Mouse (Mus musculus): ENCODE measurements around the gene Frem1. TPM values are rescaled to one million over a fixed set of nuclear protein-coding genes. Genes with fewer than 3 reads are reported as not detected.

Gene Frem1
- polyA plus RNA-seq, 1 experiment from 2014 or later = 11.4 TPM

DNA sequence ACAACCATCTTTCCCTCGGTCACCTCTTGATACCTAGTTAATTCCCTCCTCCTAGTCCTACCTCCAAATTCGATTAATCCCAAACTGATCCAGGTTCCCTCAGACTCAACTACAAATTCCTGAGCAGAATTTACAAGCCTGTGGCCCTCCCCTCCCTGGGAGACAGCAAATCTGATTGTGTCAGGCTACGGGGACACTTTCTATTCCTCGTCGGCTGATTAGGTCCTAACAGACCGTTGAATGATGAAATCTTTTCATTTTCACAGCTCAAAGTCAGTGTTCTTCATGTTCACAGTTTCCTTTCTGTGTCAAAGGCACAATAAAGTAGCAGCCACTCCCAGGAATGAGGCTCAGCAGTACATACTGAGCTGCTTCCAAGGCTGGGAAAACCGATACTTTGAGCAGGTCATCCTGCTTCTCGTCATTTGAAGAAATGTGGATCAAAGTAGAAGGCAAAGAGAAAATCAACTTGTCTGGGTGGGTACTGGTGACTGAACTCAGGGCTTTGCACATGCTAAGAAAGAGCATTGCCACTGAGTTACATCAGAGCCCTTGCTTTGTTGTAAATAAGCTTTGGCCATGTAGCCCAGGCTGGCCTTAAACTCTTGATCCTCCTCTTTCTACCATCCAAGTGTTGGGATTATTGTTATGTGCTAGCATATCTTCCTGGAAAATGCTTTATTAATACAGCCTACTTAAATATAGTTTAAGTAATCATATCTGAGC lies 187.0 kb downstream of the Frem1 start:
- ATAC-seq (replicated peaks; ENCODE audit: insufficient number of reproducible peaks, low FRiP score, low TSS enrichment) = no peak
- WGBS (ENCODE audit: insufficient replicate concordance) = 67% methylated on average over 8 of the region's 8 CpGs
- Histone ChIP-seq H3K4me1 (ENCODE audit: control insufficient read depth, insufficient read depth, low read length) (no peaks in the 10 kb centered on the region), H3K27me3 (ENCODE audit: control insufficient read depth, insufficient read depth, low read length) (no peaks in the 10 kb centered on the region), H3K27ac (ENCODE audit: low read depth, low read length) (no peak overlapping the region), H3K9me3 (replicated peaks; ENCODE audit: control insufficient read depth, low read length) (no peaks in the 10 kb centered on the region), H3K9ac (ENCODE audit: low read depth, low read length) (no peak overlapping the region), H3K4me3 (ENCODE audit: low read depth, low read length) (no peak overlapping the region), H3K36me3 (ENCODE audit: control insufficient read depth, insufficient read depth, low read length) (no peaks in the 10 kb centered on the region), H3K4me2 (no peak overlapping the region)

DNA sequence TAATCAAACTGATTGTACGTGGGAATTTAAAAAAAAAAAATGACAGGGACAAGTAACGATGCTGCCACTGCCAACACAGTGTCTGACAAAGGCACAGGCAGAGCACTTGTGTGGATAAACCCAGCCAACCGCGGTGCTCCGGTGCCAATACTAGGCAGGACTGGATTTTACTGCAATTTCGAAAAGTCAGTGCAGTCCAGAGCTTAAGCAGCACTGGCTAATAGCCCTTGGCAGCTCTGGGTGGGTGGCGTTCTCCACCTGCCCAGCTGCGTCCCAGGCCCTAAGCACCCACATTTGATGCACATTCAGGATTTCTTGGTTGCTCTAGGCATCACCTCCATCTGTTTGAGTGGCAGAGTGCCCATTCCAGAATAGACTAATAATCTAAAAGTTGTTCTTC lies 188.8 kb downstream of the Frem1 start:
- H3K27me3 ChIP-seq (ENCODE audit: control insufficient read depth, insufficient read depth, low read length) = no peaks in the 10 kb centered on the region

DNA sequence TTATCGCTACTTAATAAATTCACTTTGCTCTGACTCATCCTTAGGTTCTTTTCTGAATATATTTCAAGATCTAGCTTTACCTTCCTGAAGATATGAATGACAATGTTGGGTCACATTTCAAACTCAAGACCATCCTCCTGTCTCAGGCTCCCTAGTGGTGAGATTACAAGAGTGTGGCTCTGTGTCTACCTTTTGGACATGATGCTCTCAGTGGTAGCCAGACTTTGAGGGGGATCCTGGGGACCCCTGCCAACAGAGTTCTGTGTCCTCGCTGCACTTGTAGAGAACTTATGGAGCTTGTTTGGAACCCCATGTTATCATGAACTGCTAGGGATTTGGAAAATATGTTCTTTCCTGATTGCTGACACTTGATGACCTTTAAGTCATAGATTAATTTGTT lies 190.7 kb downstream of the Frem1 start:
- WGBS (ENCODE audit: insufficient replicate concordance) = 91% methylated on average over 2 of the region's 2 CpGs
- H3K36me3 ChIP-seq (ENCODE audit: control insufficient read depth, insufficient read depth, low read length) = no peaks in the 10 kb centered on the region; the same call in 1 of the 2 replicates
- no peak overlapping the region for H3K27ac ChIP-seq (ENCODE audit: low read depth, low read length)
- no peaks in the 10 kb centered on the region for H3K9me3 ChIP-seq (replicated peaks; ENCODE audit: control insufficient read depth, low read length)
- H3K4me3 ChIP-seq (ENCODE audit: low read depth, low read length) = no peak overlapping the region
- H3K4me2 ChIP-seq = no peak overlapping the region
- H3K4me1 ChIP-seq (ENCODE audit: control insufficient read depth, insufficient read depth, low read length) = 0 out of 2 replicates have a peak, but pooled peaks cover 4% of the 10 kb centered on the region
- H3K27me3 ChIP-seq (ENCODE audit: control insufficient read depth, insufficient read depth, low read length) = no peaks in the 10 kb centered on the region
- no peak for ATAC-seq (replicated peaks; ENCODE audit: insufficient number of reproducible peaks, low FRiP score, low TSS enrichment)
- H3K9ac ChIP-seq (ENCODE audit: low read depth, low read length) = no peak overlapping the region

More for the DNA sequence above, 188.8 kb downstream of the Frem1 start:
- 88% methylated on average over 8 of the region's 8 CpGs for WGBS (ENCODE audit: insufficient replicate concordance)
- no peak overlapping the region for H3K4me2 ChIP-seq
- H3K36me3 ChIP-seq (ENCODE audit: control insufficient read depth, insufficient read depth, low read length) = no peaks in the 10 kb centered on the region
- H3K27ac ChIP-seq (ENCODE audit: low read depth, low read length) = no peak overlapping the region
- H3K9ac ChIP-seq (ENCODE audit: low read depth, low read length) = no peak overlapping the region
- 0 out of 2 replicates have a peak, but pooled peaks cover 3% of the 10 kb centered on the region for H3K4me1 ChIP-seq (ENCODE audit: control insufficient read depth, insufficient read depth, low read length)
- H3K4me3 ChIP-seq (ENCODE audit: low read depth, low read length) = no peak overlapping the region
- no peak for ATAC-seq (replicated peaks; ENCODE audit: insufficient number of reproducible peaks, low FRiP score, low TSS enrichment)
- H3K9me3 ChIP-seq (replicated peaks; ENCODE audit: control insufficient read depth, low read length) = no peaks in the 10 kb centered on the region

DNA sequence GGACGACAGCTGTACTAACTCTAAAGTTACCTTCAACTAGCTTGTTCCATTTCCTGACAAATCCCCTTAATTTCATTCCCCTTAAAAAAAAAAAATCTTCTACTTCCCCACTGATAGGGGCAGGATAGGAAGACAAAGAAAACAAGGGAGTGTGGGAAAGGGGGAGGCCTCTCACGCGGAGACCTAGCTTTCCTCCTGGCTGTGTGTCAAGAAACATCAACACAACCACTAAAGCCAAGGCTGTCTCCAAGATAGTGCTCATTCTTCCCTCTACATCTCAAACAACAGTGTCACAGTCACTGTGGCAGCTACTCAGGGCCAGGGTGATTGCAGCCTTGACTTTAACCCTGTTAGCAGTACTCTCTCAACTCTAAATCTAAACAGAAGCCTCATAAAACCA lies 191.6 kb downstream of the Frem1 start:
- Histone ChIP-seq H3K4me2 (no peak overlapping the region), H3K27ac (ENCODE audit: low read depth, low read length) (no peak overlapping the region), H3K9me3 (replicated peaks; ENCODE audit: control insufficient read depth, low read length) (no peaks in the 10 kb centered on the region), H3K4me3 (ENCODE audit: low read depth, low read length) (no peak overlapping the region), H3K4me1 (ENCODE audit: control insufficient read depth, insufficient read depth, low read length) (0 out of 2 replicates have a peak, but pooled peaks cover 4% of the 10 kb centered on the region), H3K9ac (ENCODE audit: low read depth, low read length) (no peak overlapping the region), H3K27me3 (ENCODE audit: control insufficient read depth, insufficient read depth, low read length) (no peaks in the 10 kb centered on the region), H3K36me3 (ENCODE audit: control insufficient read depth, insufficient read depth, low read length) (no peaks in the 10 kb centered on the region; the same call in 1 of the 2 replicates)
- ATAC-seq (replicated peaks; ENCODE audit: insufficient number of reproducible peaks, low FRiP score, low TSS enrichment) = no peak
- 29% methylated on average over 3 of the region's 3 CpGs for WGBS (ENCODE audit: insufficient replicate concordance)

DNA sequence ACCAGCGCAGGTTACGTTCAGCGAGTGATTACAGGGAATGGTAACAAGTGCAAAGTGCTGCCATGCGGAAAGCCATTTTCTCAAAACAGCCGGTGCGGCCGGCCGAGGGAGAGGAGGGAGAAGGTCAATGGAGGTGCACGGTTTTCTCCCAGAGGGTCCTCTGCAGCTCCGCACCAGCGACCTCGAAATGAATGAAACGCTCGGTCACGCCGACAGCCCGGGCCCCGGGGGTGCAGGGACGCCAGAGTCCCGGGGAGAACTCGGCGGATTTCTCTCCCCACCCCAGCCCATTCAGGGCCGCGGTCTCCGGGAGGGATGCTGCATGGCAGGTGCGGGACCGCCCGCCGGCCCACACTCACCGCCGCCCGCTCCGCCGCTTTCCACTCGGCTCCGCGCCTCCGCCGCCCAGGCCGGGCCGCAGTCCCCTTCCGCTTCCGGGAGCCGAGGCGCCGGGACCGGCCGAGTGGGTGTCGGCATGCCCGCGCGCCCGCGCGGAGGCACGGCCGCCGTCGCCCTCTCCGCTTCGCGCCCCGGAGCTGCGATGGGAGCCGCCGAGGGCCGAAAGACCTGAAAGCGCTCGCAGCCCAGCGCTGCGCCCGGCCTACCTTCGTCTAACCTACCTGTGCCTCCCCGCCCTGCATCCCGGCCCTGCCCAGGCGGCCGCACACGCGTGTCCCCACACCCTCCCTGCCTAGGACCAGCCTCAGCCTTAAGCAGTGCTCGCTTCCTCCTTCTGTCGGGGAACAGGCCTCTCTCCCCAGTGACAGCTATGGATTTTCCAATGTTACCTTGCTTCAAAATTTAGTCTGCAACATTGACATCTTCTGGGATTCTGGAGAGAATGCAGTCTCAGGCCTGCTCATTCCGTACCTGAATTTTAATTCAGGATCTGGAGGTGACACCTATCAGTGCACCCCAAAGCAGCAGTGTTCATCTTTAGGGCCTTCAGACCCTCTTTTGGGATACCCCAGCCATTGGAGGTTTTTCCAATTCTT lies 192.7 kb downstream of the Frem1 start, which contains the start of gene Zdhhc21:
Gene Zdhhc21, minus strand, starts transcription at position 828 of the 995 bp plus-strand sequence.
- WGBS (ENCODE audit: insufficient replicate concordance) = under 1% methylated on average over 81 of the region's 82 CpGs
- Histone ChIP-seq H3K27me3 (ENCODE audit: control insufficient read depth, insufficient read depth, low read length) (no peaks in the 10 kb centered on the region), H3K4me3 (ENCODE audit: low read depth, low read length) (peak within 1 kb of the TSS; percentile 92), H3K9ac (ENCODE audit: low read depth, low read length) (peak within 1 kb of the TSS; percentile 95), H3K36me3 (ENCODE audit: control insufficient read depth, insufficient read depth, low read length) (no peaks in the 10 kb centered on the region; the same call in 1 of the 2 replicates), H3K4me2 (peak within 1 kb of the TSS; percentile 89), H3K4me1 (ENCODE audit: control insufficient read depth, insufficient read depth, low read length) (0 out of 2 replicates have a peak, but pooled peaks cover 4% of the 10 kb centered on the region), H3K9me3 (replicated peaks; ENCODE audit: control insufficient read depth, low read length) (no peaks in the 10 kb centered on the region), H3K27ac (ENCODE audit: low read depth, low read length) (peak within 1 kb of the TSS; percentile 82)
- ATAC-seq (replicated peaks; ENCODE audit: insufficient number of reproducible peaks, low FRiP score, low TSS enrichment) = peak; percentile 84

DNA sequence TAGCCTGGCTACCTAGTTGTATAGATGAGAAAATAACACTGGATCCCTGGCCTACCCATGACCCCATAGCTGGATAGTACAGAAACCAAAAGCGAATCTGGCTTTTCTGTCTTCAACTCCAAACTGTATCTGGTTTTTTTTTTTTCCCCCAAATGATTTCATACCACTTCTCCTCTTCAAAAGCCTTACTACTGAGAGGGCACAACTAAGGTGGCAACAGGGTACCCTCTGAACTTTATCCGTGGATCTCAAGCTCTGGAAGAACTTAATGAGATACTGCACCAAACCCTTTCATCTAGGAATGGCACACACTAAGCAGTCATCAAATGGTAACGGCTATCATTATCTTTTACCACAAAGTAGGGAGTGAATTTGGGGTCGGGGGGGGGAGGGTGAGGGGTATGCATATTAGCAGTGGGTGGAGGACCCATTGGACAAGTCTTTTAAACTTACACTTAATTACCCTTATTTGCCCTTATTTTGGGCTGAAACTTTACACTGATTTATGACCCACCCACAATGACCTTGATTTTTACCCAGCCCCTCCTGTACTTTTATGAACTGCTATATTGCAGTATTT lies 193.6 kb downstream of the Frem1 start:
- H3K27ac ChIP-seq (ENCODE audit: low read depth, low read length) = no peak overlapping the region

DNA sequence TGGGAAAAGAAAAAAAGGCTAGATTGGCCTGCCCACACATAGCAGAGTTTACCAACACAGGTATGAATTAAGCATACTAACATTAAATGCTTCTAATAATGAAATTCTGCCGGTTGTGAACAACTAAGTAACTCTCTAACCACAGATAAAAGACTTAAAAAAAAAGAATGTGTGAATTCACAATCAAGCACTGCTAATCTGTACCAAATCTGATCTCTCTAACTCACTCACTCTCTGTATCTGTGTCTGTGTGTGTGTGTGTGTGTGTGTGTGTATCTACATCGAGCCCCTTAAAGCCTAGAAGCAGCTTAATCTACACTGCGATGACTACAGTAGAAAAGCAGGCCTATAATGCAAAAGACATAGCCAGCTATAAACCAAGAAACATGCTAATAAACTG lies 195.2 kb downstream of the Frem1 start:
- H3K9me3 ChIP-seq (replicated peaks; ENCODE audit: control insufficient read depth, low read length) = no peaks in the 10 kb centered on the region
- no peak overlapping the region for H3K27ac ChIP-seq (ENCODE audit: low read depth, low read length)
- H3K9ac ChIP-seq (ENCODE audit: low read depth, low read length) = no peak overlapping the region
- no peak for ATAC-seq (replicated peaks; ENCODE audit: insufficient number of reproducible peaks, low FRiP score, low TSS enrichment)
- H3K4me3 ChIP-seq (ENCODE audit: low read depth, low read length) = no peak overlapping the region
- 0 out of 2 replicates have a peak, but pooled peaks cover 4% of the 10 kb centered on the region for H3K4me1 ChIP-seq (ENCODE audit: control insufficient read depth, insufficient read depth, low read length)
- H3K4me2 ChIP-seq = no peak overlapping the region
- no peaks in the 10 kb centered on the region for H3K27me3 ChIP-seq (ENCODE audit: control insufficient read depth, insufficient read depth, low read length)
- H3K36me3 ChIP-seq (ENCODE audit: control insufficient read depth, insufficient read depth, low read length) = no peaks in the 10 kb centered on the region; the same call in 1 of the 2 replicates
- WGBS (ENCODE audit: insufficient replicate concordance) = 83% methylated on average over 3 of the region's 3 CpGs

More for the DNA sequence above, 193.6 kb downstream of the Frem1 start:
- H3K36me3 ChIP-seq (ENCODE audit: control insufficient read depth, insufficient read depth, low read length) = no peaks in the 10 kb centered on the region; the same call in 1 of the 2 replicates
- 28% methylated on average over 4 of the region's 4 CpGs for WGBS (ENCODE audit: insufficient replicate concordance)
- H3K4me1 ChIP-seq (ENCODE audit: control insufficient read depth, insufficient read depth, low read length) = 0 out of 2 replicates have a peak, but pooled peaks cover 4% of the 10 kb centered on the region
- peak overlapping the region; percentile 95 for H3K9ac ChIP-seq (ENCODE audit: low read depth, low read length)
- H3K4me2 ChIP-seq = peak overlapping the region; percentile 89
- peak overlapping the region; percentile 92 for H3K4me3 ChIP-seq (ENCODE audit: low read depth, low read length)
- ATAC-seq (replicated peaks; ENCODE audit: insufficient number of reproducible peaks, low FRiP score, low TSS enrichment) = no peak
- H3K27me3 ChIP-seq (ENCODE audit: control insufficient read depth, insufficient read depth, low read length) = no peaks in the 10 kb centered on the region
- H3K9me3 ChIP-seq (replicated peaks; ENCODE audit: control insufficient read depth, low read length) = no peaks in the 10 kb centered on the region

DNA sequence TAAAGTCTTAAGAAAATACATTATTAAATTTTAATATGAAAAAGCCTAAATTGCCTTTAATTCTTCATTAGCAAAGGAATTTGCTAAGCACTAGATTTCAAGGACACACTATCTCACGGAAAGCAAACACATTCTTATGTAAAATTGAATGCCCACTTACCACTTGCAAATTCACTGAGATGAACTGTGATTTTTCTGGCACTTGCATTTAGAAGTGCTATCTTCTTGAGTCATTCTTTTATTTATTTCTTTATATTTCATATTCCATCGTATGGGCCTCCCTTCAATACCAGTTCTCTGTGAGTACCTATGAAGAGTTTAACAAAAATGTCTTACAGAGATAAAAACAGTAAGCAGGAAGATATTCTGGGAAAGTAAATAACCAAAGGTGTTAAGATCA lies 198.3 kb downstream of the Frem1 start:
- no peak overlapping the region for H3K27ac ChIP-seq (ENCODE audit: low read depth, low read length)
- H3K4me3 ChIP-seq (ENCODE audit: low read depth, low read length) = no peak overlapping the region
- 84% methylated on average over 2 of the region's 2 CpGs for WGBS (ENCODE audit: insufficient replicate concordance)

More for the DNA sequence above, 198.3 kb downstream of the Frem1 start:
- Histone ChIP-seq H3K4me1 (ENCODE audit: control insufficient read depth, insufficient read depth, low read length) (peaks cover 16% of the 10 kb centered on the region), H3K27me3 (ENCODE audit: control insufficient read depth, insufficient read depth, low read length) (no peaks in the 10 kb centered on the region), H3K9ac (ENCODE audit: low read depth, low read length) (no peak overlapping the region), H3K9me3 (replicated peaks; ENCODE audit: control insufficient read depth, low read length) (no peaks in the 10 kb centered on the region), H3K4me2 (no peak overlapping the region), H3K36me3 (ENCODE audit: control insufficient read depth, insufficient read depth, low read length) (no peaks in the 10 kb centered on the region; the same call in 1 of the 2 replicates)
- ATAC-seq (replicated peaks; ENCODE audit: insufficient number of reproducible peaks, low FRiP score, low TSS enrichment) = no peak

All from heart, embryonic 11.5 days (tissue).